9 mouse cellular contexts compared by ENCODE assay signal in genomic region chr11:30367373-30368225, GRCm38 (mm10).
DNase-seq lines count a peak whose midpoint lies in the region; ATAC-seq and TF ChIP-seq lines count a peak whose summit lies in the region.
"Had no signal": no experiment of that assay in that cellular context is flagged by ENCODE, and none has a peak within 500 bp of the region (broad histone marks: within the 10 kb centered on the region; RNA-seq: fewer than 3 reads in every experiment).

No protein-coding gene starts in this region.

- no peaks in the 10 kb centered on the region for H3K27me3 ChIP-seq in limb, embryonic 11.5 days (ENCODE audit: control insufficient read depth, insufficient read depth, low read length)
- no peaks in the 10 kb centered on the region for H3K27me3 ChIP-seq in limb, embryonic 10.5 days (ENCODE audit: low read depth, poor library complexity, severe bottlenecking)
- H3K27me3 ChIP-seq in forebrain, embryonic 12.5 days, result no peaks in the 10 kb centered on the region
- H3K27me3 ChIP-seq in kidney, embryonic 16.5 days (ENCODE audit: insufficient read depth, low read length), result no peaks in the 10 kb centered on the region
- no peaks in the 10 kb centered on the region for H3K27me3 ChIP-seq in stomach, postnatal 0 days (ENCODE audit: control insufficient read depth, insufficient read depth, low read length)
- H3K27me3 ChIP-seq: midbrain, embryonic 12.5 days had no signal

- no peak for ATAC-seq in limb, embryonic 11.5 days (ENCODE audit: insufficient number of reproducible peaks, low FRiP score, low TSS enrichment, low read depth)
- peak; percentile 30; the same call in 1 of the 2 replicates for ATAC-seq in forebrain, embryonic 12.5 days (ENCODE audit: low FRiP score)
- ATAC-seq in kidney, embryonic 16.5 days (ENCODE audit: low FRiP score, low TSS enrichment), result 0 out of 2 replicates have a peak, but pooled peaks have one; percentile 39
- ATAC-seq in stomach, postnatal 0 days (ENCODE audit: low FRiP score, low TSS enrichment), result no peak

- H3K9ac ChIP-seq in limb, embryonic 11.5 days (ENCODE audit: low read length), result no peak overlapping the region
- H3K9ac ChIP-seq in forebrain, embryonic 12.5 days, result no peak overlapping the region
- no peak overlapping the region for H3K9ac ChIP-seq in kidney, embryonic 16.5 days (replicated peaks; ENCODE audit: low read length)
- no peak overlapping the region for H3K9ac ChIP-seq in stomach, postnatal 0 days (ENCODE audit: low read length)
- H3K9ac ChIP-seq: midbrain, embryonic 12.5 days had no signal

- no peaks in the 10 kb centered on the region for H3K36me3 ChIP-seq in limb, embryonic 11.5 days (ENCODE audit: control insufficient read depth, insufficient read depth, low read length)
- H3K36me3 ChIP-seq in limb, embryonic 10.5 days, result no peaks in the 10 kb centered on the region
- no peaks in the 10 kb centered on the region for H3K36me3 ChIP-seq in forebrain, embryonic 12.5 days (replicated peaks)
- H3K36me3 ChIP-seq in kidney, embryonic 16.5 days (ENCODE audit: insufficient read depth, low read length), result no peaks in the 10 kb centered on the region
- no peaks in the 10 kb centered on the region for H3K36me3 ChIP-seq in stomach, postnatal 0 days (ENCODE audit: control insufficient read depth, insufficient read depth, low read length)
- H3K36me3 ChIP-seq: midbrain, embryonic 12.5 days had no signal

- 64% methylated on average over 5 of the region's 5 CpGs for WGBS in limb, embryonic 11.5 days
- WGBS in limb, embryonic 10.5 days, result 71% methylated on average over 5 of the region's 5 CpGs
- 57% methylated on average over 5 of the region's 5 CpGs for WGBS in forebrain, embryonic 12.5 days
- 60% methylated on average over 5 of the region's 5 CpGs for WGBS in kidney, embryonic 16.5 days
- WGBS in stomach, postnatal 0 days, result 63% methylated on average over 5 of the region's 5 CpGs

- no peak for TF ChIP-seq CTCF in stomach, postnatal 0 days (IDR thresholded peaks at IDR 0.05; ENCODE audit: low read depth)

- DNase-seq in limb, embryonic 11.5 days (ENCODE audit: low spot score), result peak; percentile 26
- DNase-seq in limb, embryonic 10.5 days (ENCODE audit: low spot score), result no peak
- peak; percentile 7 for DNase-seq in retina, embryonic 14.5 days (ENCODE audit: low spot score)
- DNase-seq in stomach, postnatal 0 days (ENCODE audit: low spot score), result no peak
- DNase-seq in thymus, postnatal 25 days, result no peak
- no peak for DNase-seq in ovary, postnatal 10 days (ENCODE audit: low spot score)

- H3K4me1 ChIP-seq in limb, embryonic 11.5 days (ENCODE audit: control insufficient read depth, insufficient read depth, low read length), result no peaks in the 10 kb centered on the region
- H3K4me1 ChIP-seq in limb, embryonic 10.5 days, result no peaks in the 10 kb centered on the region; the same call in 1 of the 2 replicates
- no peaks in the 10 kb centered on the region; the same call in 1 of the 2 replicates for H3K4me1 ChIP-seq in forebrain, embryonic 12.5 days
- no peaks in the 10 kb centered on the region for H3K4me1 ChIP-seq in kidney, embryonic 16.5 days (ENCODE audit: insufficient read depth, low read length)
- H3K4me1 ChIP-seq in stomach, postnatal 0 days (replicated peaks; ENCODE audit: control insufficient read depth, insufficient read depth), result no peaks in the 10 kb centered on the region
- H3K4me1 ChIP-seq: midbrain, embryonic 12.5 days had no signal

- H3K4me2 ChIP-seq in limb, embryonic 11.5 days (ENCODE audit: low read depth, severe bottlenecking), result no peak overlapping the region
- H3K4me2 ChIP-seq in forebrain, embryonic 12.5 days, result no peak overlapping the region
- no peak overlapping the region for H3K4me2 ChIP-seq in kidney, embryonic 16.5 days (replicated peaks; ENCODE audit: low read depth, low read length)
- H3K4me2 ChIP-seq in stomach, postnatal 0 days (replicated peaks; ENCODE audit: low read depth), result no peak overlapping the region
- H3K4me2 ChIP-seq: midbrain, embryonic 12.5 days had no signal

- H3K4me3 ChIP-seq in limb, embryonic 11.5 days (ENCODE audit: low read depth, low read length), result no peak overlapping the region
- no peak overlapping the region for H3K4me3 ChIP-seq in limb, embryonic 10.5 days
- H3K4me3 ChIP-seq in forebrain, embryonic 12.5 days (replicated peaks), result no peak overlapping the region
- no peak overlapping the region for H3K4me3 ChIP-seq in kidney, embryonic 16.5 days (ENCODE audit: low read length)
- no peak overlapping the region for H3K4me3 ChIP-seq in stomach, postnatal 0 days (ENCODE audit: low read depth, low read length)
- H3K4me3 ChIP-seq: midbrain, embryonic 12.5 days had no signal

- TF ChIP-seq EP300 in stomach, postnatal 0 days (optimal IDR thresholded peaks at IDR 0.05), result no peak

- H3K27ac ChIP-seq in limb, embryonic 11.5 days (replicated peaks; ENCODE audit: low read depth, low read length), result no peak overlapping the region
- no peak overlapping the region for H3K27ac ChIP-seq in limb, embryonic 10.5 days
- H3K27ac ChIP-seq in forebrain, embryonic 12.5 days, result no peak overlapping the region
- H3K27ac ChIP-seq in kidney, embryonic 16.5 days (ENCODE audit: low read length), result peak overlapping the region; percentile 63
- H3K27ac ChIP-seq in stomach, postnatal 0 days (replicated peaks), result no peak overlapping the region
- H3K27ac ChIP-seq: midbrain, embryonic 12.5 days had no signal

- H3K9me3 ChIP-seq in limb, embryonic 11.5 days (ENCODE audit: control insufficient read depth, low read length), result no peaks in the 10 kb centered on the region
- H3K9me3 ChIP-seq in limb, embryonic 10.5 days (replicated peaks), result no peaks in the 10 kb centered on the region
- H3K9me3 ChIP-seq in forebrain, embryonic 12.5 days, result no peaks in the 10 kb centered on the region
- no peaks in the 10 kb centered on the region for H3K9me3 ChIP-seq in kidney, embryonic 16.5 days (ENCODE audit: low read length)
- H3K9me3 ChIP-seq in stomach, postnatal 0 days (ENCODE audit: control insufficient read depth, low read length), result no peaks in the 10 kb centered on the region
- H3K9me3 ChIP-seq: midbrain, embryonic 12.5 days had no signal

Comparison
In these comparisons a context has a peak if more than half of its experiments do, and no peak if none do; other contexts are left out.
1. DNase-seq: peak in limb, embryonic 11.5 days (single experiment) and retina, embryonic 14.5 days (single experiment); none in limb, embryonic 10.5 days (single experiment), stomach, postnatal 0 days (single experiment), thymus, postnatal 25 days (single experiment) and ovary, postnatal 10 days (single experiment).
2. ATAC-seq: peak in forebrain, embryonic 12.5 days (single experiment) and kidney, embryonic 16.5 days (single experiment); none in limb, embryonic 11.5 days (single experiment) and stomach, postnatal 0 days (single experiment).